Mouse (Mus musculus): ENCODE results near the gene Ccdc162. TPM values are rescaled to one million over a fixed set of nuclear protein-coding genes. Genes with fewer than 3 reads are reported as not detected.
A peak's percentile ranks its signal among the peaks of the same experiment; 100 is the strongest.

The Ccdc162 gene
- total RNA-seq, 2 experiments from 2014 or later = 0.41 to 0.92 TPM

- DNase-seq (ENCODE audit: low spot score in 2 of 2) = no peak
- intact Hi-C loops (cut with DNase I) = no loop called here
Measured at GRCm38 (mm10) chr10:41652988-41653387, 63.4 kb downstream of the Ccdc162 start.

GRCm38 (mm10) chr10:41652094-41652775, 64.2 kb downstream of the Ccdc162 start:
- no peak for DNase-seq (ENCODE audit: low spot score in 2 of 2)
- intact Hi-C loops (cut with DNase I) = no loop called here

- intact Hi-C loops (cut with DNase I) = no loop called here
- DNase-seq (ENCODE audit: low spot score in 2 of 2) = no peak
Measured at GRCm38 (mm10) chr10:41651532-41651931, 64.9 kb downstream of the Ccdc162 start.

GRCm38 (mm10) chr10:41649186-41649585, 67.2 kb downstream of the Ccdc162 start:
- no peak for DNase-seq (ENCODE audit: low spot score in 2 of 2)
- intact Hi-C loops (cut with DNase I) = no loop called here

- DNase-seq (ENCODE audit: low spot score in 2 of 2) = no peak
- intact Hi-C loops (cut with DNase I) = no loop called here
Measured at GRCm38 (mm10) chr10:41638776-41639175, 77.7 kb downstream of the Ccdc162 start.

- DNase-seq (ENCODE audit: low spot score in 2 of 2) = peak; percentile 4 to 31
- intact Hi-C loops (cut with DNase I) = no loop called here
Measured at GRCm38 (mm10) chr10:41635276-41636033, 81.0 kb downstream of the Ccdc162 start.

- DNase-seq (ENCODE audit: low spot score in 2 of 2) = no peak
- intact Hi-C loops (cut with DNase I) = no loop called here
Measured at GRCm38 (mm10) chr10:41633801-41634200, 82.6 kb downstream of the Ccdc162 start.

- DNase-seq (ENCODE audit: low spot score in 2 of 2) = no peak
- intact Hi-C loops (cut with DNase I) = no loop called here
Measured at GRCm38 (mm10) chr10:41632062-41632461, 84.4 kb downstream of the Ccdc162 start.

- no peak for DNase-seq (ENCODE audit: low spot score in 2 of 2)
- intact Hi-C loops (cut with DNase I) = no loop called here
Measured at GRCm38 (mm10) chr10:41626996-41627395, 89.4 kb downstream of the Ccdc162 start.

GRCm38 (mm10) chr10:41619988-41620387, 96.4 kb downstream of the Ccdc162 start:
- intact Hi-C loops (cut with DNase I) = no loop called here
- DNase-seq (ENCODE audit: low spot score in 2 of 2) = no peak

GRCm38 (mm10) chr10:41615487-41615886, 100.9 kb downstream of the Ccdc162 start:
- intact Hi-C loops (cut with DNase I) = no loop called here

GRCm38 (mm10) chr10:41611941-41612340, 104.5 kb downstream of the Ccdc162 start:
- no peak for DNase-seq (ENCODE audit: low spot score in 2 of 2)
- intact Hi-C loops (cut with DNase I) = no loop called here

More at GRCm38 (mm10) chr10:41615487-41615886, 100.9 kb downstream of the Ccdc162 start:
- DNase-seq (ENCODE audit: low spot score in 2 of 2) = no peak

- no peak for DNase-seq (ENCODE audit: low spot score in 2 of 2)
- intact Hi-C loops (cut with DNase I) = no loop called here
Measured at GRCm38 (mm10) chr10:41609475-41609874, 107.0 kb downstream of the Ccdc162 start.

- intact Hi-C loops (cut with DNase I) = no loop called here
- DNase-seq (ENCODE audit: low spot score in 2 of 2) = no peak
Measured at GRCm38 (mm10) chr10:41608485-41608884, 107.9 kb downstream of the Ccdc162 start.

GRCm38 (mm10) chr10:41602667-41603066, 113.8 kb downstream of the Ccdc162 start:
- intact Hi-C loops (cut with DNase I) = loop anchor here (5.0 kb wide), 1 partner anchor 75 kb away; no protein-coding TSS in a partner anchor
- DNase-seq (ENCODE audit: low spot score in 2 of 2) = no peak

GRCm38 (mm10) chr10:41601898-41602545, 114.4 kb downstream of the Ccdc162 start:
- intact Hi-C loops (cut with DNase I) = loop anchor here (5.0 kb wide), 1 partner anchor 75 kb away; no protein-coding TSS in a partner anchor
- DNase-seq (ENCODE audit: low spot score in 2 of 2) = peak in 1 of 2 experiments; percentile 12

GRCm38 (mm10) chr10:41601302-41601701, 115.1 kb downstream of the Ccdc162 start:
- DNase-seq (ENCODE audit: low spot score in 2 of 2) = no peak
- intact Hi-C loops (cut with DNase I) = loop anchor here (5.0 kb wide), 1 partner anchor 76 kb away; no protein-coding TSS in a partner anchor

GRCm38 (mm10) chr10:41599051-41599450, 117.4 kb downstream of the Ccdc162 start:
- intact Hi-C loops (cut with DNase I) = no loop called here
- DNase-seq (ENCODE audit: low spot score in 2 of 2) = no peak

GRCm38 (mm10) chr10:41598221-41598620, 118.2 kb downstream of the Ccdc162 start:
- intact Hi-C loops (cut with DNase I) = no loop called here
- peak; percentile 7 to 45 for DNase-seq (ENCODE audit: low spot score in 2 of 2)

GRCm38 (mm10) chr10:41595550-41595949, 120.9 kb downstream of the Ccdc162 start:
- DNase-seq (ENCODE audit: low spot score in 2 of 2) = no peak
- intact Hi-C loops (cut with DNase I) = no loop called here
